Mouse (Mus musculus): Measurements from ENCODE around the gene Gm26558. TPM values are rescaled to one million over a fixed set of nuclear protein-coding genes. Genes with fewer than 3 reads are reported as not detected.

Gene Gm26558
- polyA plus RNA-seq (2012; rRNA removed; ENCODE audit: low replicate concordance): 0.14 and 1.5 TPM in 2 replicates

DNA sequence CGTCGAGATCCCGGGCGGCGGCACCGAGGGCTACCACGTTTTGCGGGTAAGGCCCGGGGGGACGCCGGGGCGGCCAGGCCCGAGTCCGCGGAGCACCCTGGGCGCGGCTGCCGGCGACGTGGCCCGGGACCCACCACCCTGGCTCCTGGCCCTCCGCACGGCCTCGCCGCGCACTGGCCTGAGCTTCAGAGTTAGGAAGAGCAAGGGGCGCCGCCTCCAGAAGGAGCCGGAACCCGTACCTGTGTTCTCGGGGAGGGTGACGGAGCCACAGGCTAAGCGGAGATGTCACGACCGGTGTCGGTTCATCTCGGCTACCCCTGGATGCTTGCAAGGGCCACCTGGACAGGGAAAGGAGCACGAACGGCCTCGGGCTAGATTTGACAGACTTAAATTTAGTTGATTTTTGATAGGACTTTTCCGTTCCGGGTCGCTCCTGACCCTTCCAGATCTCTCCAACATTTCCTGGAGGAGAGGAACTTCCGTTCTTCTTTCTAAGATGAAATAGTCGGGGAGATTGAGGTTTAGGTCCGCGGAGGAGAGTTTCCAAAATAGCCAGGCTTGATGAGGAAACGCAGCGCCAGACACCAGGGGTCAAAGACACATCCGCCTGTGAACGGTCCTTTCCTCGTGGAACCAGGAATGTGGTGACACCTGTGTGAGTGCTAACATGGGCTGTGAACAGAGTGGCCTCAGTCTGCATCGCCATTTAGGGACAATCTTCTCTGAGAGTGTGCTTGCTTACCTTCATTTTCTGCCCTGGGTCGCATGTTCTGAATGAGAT, at the start of gene Gm26558:
TSS of gene Gm26558 (minus strand) at position 394 of the 781 bp plus-strand sequence.

DNA sequence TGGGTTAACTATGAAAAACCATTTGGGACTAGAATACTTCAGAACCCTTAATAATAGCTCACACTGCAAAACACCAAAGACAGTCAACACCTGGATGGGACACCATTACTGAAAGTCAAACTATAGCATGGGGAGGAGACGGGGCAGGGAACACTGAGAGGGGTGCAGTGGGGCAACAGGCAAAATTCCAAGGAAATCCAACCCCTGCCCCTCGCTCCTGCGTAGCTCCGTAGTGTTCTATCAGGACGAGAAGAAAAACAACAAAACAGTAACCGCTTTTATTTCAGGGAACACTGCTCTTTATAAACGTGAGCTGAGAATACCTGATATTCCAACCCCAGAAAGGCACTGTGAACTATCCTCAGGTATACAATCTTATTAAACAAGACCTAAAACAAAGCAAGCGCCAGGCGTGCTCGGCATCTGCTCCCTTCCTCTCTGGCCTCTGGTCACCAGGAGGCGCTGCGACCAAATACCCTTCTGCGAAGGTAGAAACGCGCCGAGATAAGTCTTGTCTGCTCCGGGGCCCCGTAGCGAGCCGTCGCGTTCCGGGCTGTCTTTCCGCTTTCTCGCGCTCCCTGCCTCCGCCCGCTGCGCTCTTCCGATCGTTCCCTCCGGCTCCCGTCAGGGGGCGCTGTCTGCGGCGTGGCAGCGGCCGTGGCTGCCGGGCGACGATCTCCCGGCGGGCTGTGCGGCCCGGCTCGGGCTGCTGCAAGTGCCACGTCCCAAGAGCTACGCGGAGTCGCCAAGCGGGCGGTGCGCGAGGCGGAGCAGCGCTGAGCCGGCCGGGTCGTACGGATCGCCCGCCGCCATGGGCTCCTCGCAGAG, 807 bp downstream of the Gm26558 start, which contains the start of gene Gorasp2:
TSS of gene Gorasp2 (plus strand) at position 690 of the 828 bp plus-strand sequence.

Other genes starting within 250 kb of the Gm26558 start
- 0.26 TPM in 1 of 2 replicates, not detected in the other for gene Sp5, start 187.2 kb downstream of the Gm26558 start, polyA plus RNA-seq (2012; rRNA removed; ENCODE audit: low replicate concordance)
- gene Erich2, start 153.3 kb downstream of the Gm26558 start, polyA plus RNA-seq (2012; rRNA removed; ENCODE audit: low replicate concordance): not detected in 2 replicates
- 0.47 and 0.60 TPM in 2 replicates for gene Gad1, start 109.0 kb downstream of the Gm26558 start, polyA plus RNA-seq (2012; rRNA removed; ENCODE audit: low replicate concordance)
- 102 and 144 TPM in 2 replicates for gene Gorasp2, start 532 bp downstream of the Gm26558 start, polyA plus RNA-seq (2012; rRNA removed; ENCODE audit: low replicate concordance)
- gene Tlk1, start 163.6 kb upstream of the Gm26558 start, polyA plus RNA-seq (2012; rRNA removed; ENCODE audit: low replicate concordance): 5.7 and 9.9 TPM in 2 replicates